In the genomic region with DNA sequence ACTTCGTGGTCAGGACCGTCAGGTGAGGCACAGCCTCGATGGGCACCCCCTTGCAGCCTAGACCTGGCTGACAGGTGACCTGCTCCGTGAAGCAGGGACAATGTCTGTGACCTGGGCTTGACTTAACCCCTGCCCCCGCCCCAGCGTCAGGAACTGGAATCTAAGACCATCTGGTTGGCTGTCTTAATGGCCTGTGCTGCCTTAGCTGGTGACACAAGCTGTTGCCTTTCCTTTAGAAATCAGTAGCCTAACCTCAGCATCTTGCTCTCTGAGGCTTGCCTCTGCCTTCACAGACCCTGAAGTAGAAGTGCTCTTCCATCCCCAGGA, we compare ENCODE assay signal across 8 mouse cellular contexts. TPM values are rescaled to one million over a fixed set of nuclear protein-coding genes. Genes with fewer than 3 reads are reported as not detected.
A peak's percentile ranks its signal among the peaks of the same experiment; 100 is the strongest.
DNase-seq lines count a peak whose midpoint lies in the region; ATAC-seq and TF ChIP-seq lines count a peak whose summit lies in the region.

No protein-coding gene starts in this region.

- H3K79me2 ChIP-seq in MEL (ENCODE audit: control insufficient read depth, insufficient read depth, low read length, poor library complexity) (peaks cover 14% of the 10 kb centered on the region), myocyte (ENCODE audit: control insufficient read depth, insufficient read depth) (no peaks in the 10 kb centered on the region)

- 0% methylated on average over 6 of the region's 6 CpGs for WGBS in intestine, embryonic 14.5 days

- H3K27ac ChIP-seq in layer of hippocampus, adult 2 months, result peak overlapping the region; percentile 95
- no peak overlapping the region for H3K27ac ChIP-seq in MEL (ENCODE audit: control insufficient read depth, low read depth, low read length)
- peak overlapping the region; percentile 77; the same call in 1 of the 2 replicates for H3K27ac ChIP-seq in intestine, embryonic 14.5 days (ENCODE audit: low read depth)

- no peak; the same call in 1 of the 2 replicates for ATAC-seq in intestine, embryonic 14.5 days (replicated peaks; ENCODE audit: low FRiP score, low TSS enrichment, low read depth)

- peaks cover 6 to 9% of the 10 kb centered on the region in 2 experiments for H3K4me1 ChIP-seq in MEL (ENCODE audit: control insufficient read depth in 1 of 2, insufficient read depth in 2 of 2, low read length in 2 of 2)
- 0 out of 2 replicates have a peak, but pooled peaks cover 6% of the 10 kb centered on the region for H3K4me1 ChIP-seq in intestine, embryonic 14.5 days (replicated peaks; ENCODE audit: control insufficient read depth, insufficient read depth, low read length)

- TF ChIP-seq EP300 in MEL (IDR thresholded peaks at IDR 0.05; ENCODE audit: low read depth in 1 of 2, low read length in 2 of 2), result no peak

- no peaks in the 10 kb centered on the region for H3K27me3 ChIP-seq in MEL (ENCODE audit: control insufficient read depth in 1 of 2, insufficient read depth in 2 of 2, low read length in 2 of 2)
- H3K27me3 ChIP-seq in intestine, embryonic 14.5 days (replicated peaks; ENCODE audit: control insufficient read depth, insufficient read depth, low read length), result no peaks in the 10 kb centered on the region
- no peaks in the 10 kb centered on the region for H3K27me3 ChIP-seq in myocyte (ENCODE audit: control insufficient read depth, insufficient read depth, insufficient read length)

- H3K4me3 ChIP-seq in layer of hippocampus, adult 2 months, result peak overlapping the region; percentile 97
- H3K4me3 ChIP-seq in MEL (ENCODE audit: control insufficient read depth in 1 of 2, insufficient read depth in 1 of 2, low read depth in 2 of 2, low read length in 2 of 2) (peak overlapping the region; percentile 66 to 94), myocyte (peak overlapping the region; percentile 45)
- H3K4me3 ChIP-seq in intestine, embryonic 14.5 days (ENCODE audit: low read depth, low read length), result peak overlapping the region; percentile 85

- peak overlapping the region; percentile 91 for H3K4me2 ChIP-seq in intestine, embryonic 14.5 days (ENCODE audit: low read length)
- H3K4me2 ChIP-seq in myocyte (ENCODE audit: low read depth), result peak overlapping the region; percentile 96

- no peak for TF ChIP-seq CTCF in layer of hippocampus, adult 2 months (conservative IDR thresholded peaks at IDR 0.05)
- no peak for TF ChIP-seq CTCF in MEL (IDR thresholded peaks at IDR 0.05 in 2 of 3, conservative IDR thresholded peaks at IDR 0.05 in 1 of 3; ENCODE audit: control insufficient read depth in 1 of 3, insufficient read depth in 1 of 3, low read depth in 2 of 3, low read length in 3 of 3, poor library complexity in 1 of 3, severe bottlenecking in 1 of 3)

- no peaks in the 10 kb centered on the region for H3K9me3 ChIP-seq in MEL (replicated peaks; ENCODE audit: insufficient read depth, low read length)
- H3K9me3 ChIP-seq in intestine, embryonic 14.5 days (ENCODE audit: control insufficient read depth, low read length), result no peaks in the 10 kb centered on the region

- H3ac ChIP-seq in myocyte (ENCODE audit: control insufficient read depth, insufficient read length), result peak overlapping the region; percentile 57

- no peak for TF ChIP-seq RAD21 in MEL (IDR thresholded peaks at IDR 0.05; ENCODE audit: low read depth, low read length)

- intact Hi-C loops in gastrocnemius, postnatal 14 days (cut with DNase I; ENCODE audit: low total_unique reads), result no loop called here

- peak in 1 of 2 experiments; percentile 13 for DNase-seq in layer of hippocampus, adult 2 months (ENCODE audit: low spot score in 2 of 2)
- DNase-seq in layer of hippocampus, adult 9-10 months (ENCODE audit: low spot score), result no peak
- DNase-seq in MEL (ENCODE audit: low read depth, low spot score), result peak; percentile 65
- DNase-seq in embryo, embryonic 10.5 days (ENCODE audit: low spot score), result peak; percentile 37
- DNase-seq in intestine, embryonic 14.5 days (ENCODE audit: low spot score), result no peak
- DNase-seq in gastrocnemius, postnatal 14 days, result no peak
- DNase-seq in yolk sac, embryonic 10.5 days (ENCODE audit: low spot score), result no peak

- H3K36me3 ChIP-seq in MEL (ENCODE audit: control insufficient read depth in 1 of 2, insufficient read depth in 2 of 2, low read length in 2 of 2) (peaks cover 0 to 14% of the 10 kb centered on the region in 2 experiments; a peak in 2 of 4 replicates), myocyte (ENCODE audit: control insufficient read depth, insufficient read depth) (no peaks in the 10 kb centered on the region)
- no peaks in the 10 kb centered on the region for H3K36me3 ChIP-seq in intestine, embryonic 14.5 days (ENCODE audit: control insufficient read depth, insufficient read depth, low read length)

- TF ChIP-seq POLR2A in MEL (IDR thresholded peaks at IDR 0.05; ENCODE audit: control insufficient read depth in 1 of 2, insufficient read depth in 1 of 2, low read depth in 1 of 2, low read length in 2 of 2, poor library complexity in 1 of 2), result no peak
- TF ChIP-seq POLR2A in myocyte (IDR thresholded peaks at IDR 0.05; ENCODE audit: insufficient read length, low read depth), result no peak

- peak overlapping the region; percentile 96 for H3K9ac ChIP-seq in MEL (ENCODE audit: control insufficient read depth, low read depth, low read length, poor library complexity, severe bottlenecking)
- peak overlapping the region; percentile 81 for H3K9ac ChIP-seq in intestine, embryonic 14.5 days (ENCODE audit: low read length)

TF ChIP-seq in MEL, 35 proteins besides CTCF, POLR2A, EP300 and RAD21:
- TF ChIP-seq JUND (IDR thresholded peaks at IDR 0.05; ENCODE audit: low read depth, low read length) (no peak), MYC (IDR thresholded peaks at IDR 0.05; ENCODE audit: low read depth, low read length) (0 out of 2 replicates have a peak, but pooled peaks have one; percentile 10), USF2 (IDR thresholded peaks at IDR 0.05; ENCODE audit: borderline replicate concordance in 1 of 2, insufficient read depth in 1 of 2, low read depth in 1 of 2, low read length in 2 of 2) (no peak), MAZ (IDR thresholded peaks at IDR 0.05; ENCODE audit: low read depth, low read length) (0 out of 2 replicates have a peak, but pooled peaks have one; percentile 17), TBP (IDR thresholded peaks at IDR 0.05; ENCODE audit: low read depth, low read length) (no peak), USF1 (IDR thresholded peaks at IDR 0.05; ENCODE audit: low read depth, low read length) (no peak), MYB (IDR thresholded peaks at IDR 0.05; ENCODE audit: low read depth, low read length) (no peak), BHLHE40 (IDR thresholded peaks at IDR 0.05; ENCODE audit: borderline replicate concordance, low read depth, low read length) (no peak), TCF12 (IDR thresholded peaks at IDR 0.05; ENCODE audit: low read depth, low read length) (no peak)

TF ChIP-seq in myocyte, 11 proteins besides CTCF, POLR2A, EP300 and RAD21:
- TF ChIP-seq POLR2AphosphoS2 (IDR thresholded peaks at IDR 0.05; ENCODE audit: insufficient read length, low read depth) (no peak), MYOG (IDR thresholded peaks at IDR 0.05; ENCODE audit: control insufficient read depth in 1 of 3, insufficient read depth in 1 of 3, insufficient read length in 2 of 3, low read depth in 2 of 3) (peak in 1 of 3 experiments; percentile 6)
TF ChIP-seq in myocyte: peak in this region for 1.

RNA-seq across cellular contexts. Expression of a gene that starts 0.8 kb away (rescaled TPM):
- total RNA-seq in layer of hippocampus, adult 2 months (2021), result 10 to 100 TPM; 37.5 to 43.2 TPM
- total RNA-seq in MEL (2012; rRNA removed), result 17.3 and 19.0 TPM in 2 replicates
- polyA plus RNA-seq in MEL (2012; ENCODE audit: insufficient read depth in 1 of 2, insufficient read length in 2 of 2, low read depth in 1 of 2, low replicate concordance in 2 of 2, missing spikeins in 1 of 2) (10 to 100 TPM in 1 of 2 experiments, not detected in 1; 16.7 TPM), myocyte (2012; fragmentation: generic; extraction: Trizol) (16.0 TPM)
- 21.0 and 21.2 TPM in 2 replicates for polyA plus RNA-seq in intestine, embryonic 14.5 days (2014; fragmentation: Nextera tagmentation; extraction: Ambion mirVana)
- total RNA-seq in gastrocnemius, postnatal 14 days (2021), result 10 to 100 TPM; 23.6 to 24.0 TPM

Comparison
In these comparisons a context has a peak if more than half of its experiments do, and no peak if none do; other contexts are left out.
1. DNase-seq: peak in MEL (single experiment) and embryo, embryonic 10.5 days (single experiment); none in layer of hippocampus, adult 9-10 months (single experiment), intestine, embryonic 14.5 days (single experiment), gastrocnemius, postnatal 14 days (single experiment) and yolk sac, embryonic 10.5 days (single experiment).
2. H3K4me3 ChIP-seq: peak in every context shown above with its lines; median percentile 97 in layer of hippocampus, adult 2 months; 85 in intestine, embryonic 14.5 days; 80 in MEL; 45 in myocyte.